Mouse (Mus musculus) neural tube, embryonic 15.5 days (tissue): ENCODE measurements around the gene Dip2c. TPM values are rescaled to one million over a fixed set of nuclear protein-coding genes. Genes with fewer than 3 reads are reported as not detected.

Experiments
- ATAC-seq: fragments of 200-750 bp; cut with Nextera tagmentation; 2 replicates; pipeline ENCODE4 v1.8.0; 2017; ENCODE audit warnings: mild to moderate bottlenecking, moderate TSS enrichment, moderate library complexity; ENCODE audit not compliant: low FRiP score
- H3K27ac ChIP-seq: fragments of 300-500 bp; sonication (generic); replicated peaks from 2 replicates; pipeline ENCODE4 v1.5.1; 2015; ENCODE audit warnings: mild to moderate bottlenecking, inconsistent platforms
- H3K27me3 ChIP-seq: fragments of 300-500 bp; sonication (generic); replicated peaks from 2 replicates; pipeline ENCODE4 v1.6.1; 2015; ENCODE audit warnings: inconsistent platforms
- H3K36me3 ChIP-seq: fragments of 300-500 bp; sonication (generic); 2 replicates; pipeline ENCODE4 v1.6.1; 2015; ENCODE audit warnings: inconsistent platforms
- H3K4me1 ChIP-seq: fragments of 300-500 bp; sonication (generic); 2 replicates; pipeline ENCODE4 v1.6.1; 2015; ENCODE audit warnings: inconsistent platforms
- H3K4me2 ChIP-seq: fragments of 300-500 bp; sonication (generic); 2 replicates; pipeline ENCODE4 v1.6.1; 2015; ENCODE audit warnings: inconsistent platforms, mild to moderate bottlenecking, moderate library complexity
- H3K4me3 ChIP-seq: fragments of 300-500 bp; sonication (generic); replicated peaks from 2 replicates; pipeline ENCODE4 v1.5.1; 2015; ENCODE audit warnings: mild to moderate bottlenecking, inconsistent platforms
- H3K9ac ChIP-seq: fragments of 300-500 bp; sonication (generic); replicated peaks from 2 replicates; pipeline ENCODE4 v1.6.1; 2015; ENCODE audit warnings: mild to moderate bottlenecking, inconsistent platforms
- H3K9me3 ChIP-seq: fragments of 300-500 bp; sonication (generic); replicated peaks from 2 replicates; pipeline ENCODE4 v1.6.1; 2016; ENCODE audit warnings: inconsistent platforms
- WGBS: fragments of 180-500 bp; shearing (Covaris S2); methylation state at CpG from one replicate; pipeline ENCODE4 v1.1.7; 2015; ENCODE audit warnings: mixed read lengths; 5-methylcytosine and 5-hydroxymethylcytosine counted together
- polyA plus RNA-seq: library from polyadenylated mRNA; unstranded; fragments of >200 nt; fragmentation: Nextera tagmentation; extraction: Ambion mirVana; gene quantifications from 2 replicates; pipeline ENCODE4 v1.2.1, GENCODE M21; 2015

Dip2c gene
- polyA plus RNA-seq, 1 experiment from 2014 or later, result 12.8 TPM

GRCm38 (mm10) chr13:9706720-9707119 is 430.4 kb downstream of the Dip2c start:
- Histone ChIP-seq H3K9ac (no peak overlapping the region), H3K4me2 (no peak overlapping the region), H3K4me1 (no peaks in the 10 kb centered on the region), H3K4me3 (no peak overlapping the region), H3K27ac (no peak overlapping the region), H3K36me3 (peaks cover 7% of the 10 kb centered on the region), H3K27me3 (no peaks in the 10 kb centered on the region), H3K9me3 (no peaks in the 10 kb centered on the region)
- ATAC-seq, result no peak
- WGBS, result 94% methylated on average over 8 of the region's 8 CpGs

DNA sequence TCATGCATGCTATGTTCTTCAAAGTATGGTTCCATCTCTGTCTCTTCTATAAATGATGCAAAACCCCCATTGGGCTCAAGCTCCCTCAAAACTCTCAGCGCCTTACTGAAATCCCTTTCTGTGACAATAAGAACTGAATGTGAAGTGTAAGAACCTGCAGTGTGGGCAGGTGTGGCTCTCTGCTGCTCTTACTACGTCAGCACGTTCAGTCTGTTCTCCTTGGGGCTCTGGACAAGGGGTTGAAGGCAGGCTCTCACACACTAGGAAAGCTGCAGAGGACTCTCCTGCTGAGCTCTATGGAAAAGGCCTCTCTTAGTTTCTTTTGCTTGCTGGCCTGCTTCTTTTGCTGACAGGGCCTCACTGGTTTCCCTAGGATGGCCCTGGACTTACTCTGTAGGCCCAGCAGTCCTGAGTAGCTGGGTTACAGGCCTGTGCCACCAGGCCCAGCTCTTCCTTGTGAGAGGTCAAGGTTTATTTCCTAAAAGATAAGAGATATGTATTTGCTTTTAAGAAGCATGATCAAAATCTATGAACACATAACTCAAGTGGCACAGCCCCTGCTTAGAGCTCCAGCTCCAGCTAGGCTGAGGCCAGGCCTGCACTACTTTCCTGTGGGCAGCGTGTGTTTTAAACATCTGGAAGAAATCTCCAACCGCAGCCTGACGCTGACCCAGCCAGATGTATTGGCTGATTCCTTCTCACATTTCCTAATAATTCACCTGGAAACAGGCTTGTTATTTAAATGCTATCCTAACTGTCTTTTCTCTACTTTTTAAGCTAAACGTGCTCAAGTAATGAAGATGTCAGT is 432.3 kb downstream of the Dip2c start:
- no peaks in the 10 kb centered on the region for H3K9me3 ChIP-seq
- H3K4me2 ChIP-seq, result no peak overlapping the region
- no peak overlapping the region for H3K27ac ChIP-seq
- H3K27me3 ChIP-seq, result no peaks in the 10 kb centered on the region
- H3K36me3 ChIP-seq, result peaks cover 7% of the 10 kb centered on the region
- ATAC-seq, result no peak
- H3K9ac ChIP-seq, result no peak overlapping the region
- no peak overlapping the region for H3K4me3 ChIP-seq
- no peaks in the 10 kb centered on the region for H3K4me1 ChIP-seq
- WGBS, result 90% methylated on average over 7 of the region's 7 CpGs

DNA sequence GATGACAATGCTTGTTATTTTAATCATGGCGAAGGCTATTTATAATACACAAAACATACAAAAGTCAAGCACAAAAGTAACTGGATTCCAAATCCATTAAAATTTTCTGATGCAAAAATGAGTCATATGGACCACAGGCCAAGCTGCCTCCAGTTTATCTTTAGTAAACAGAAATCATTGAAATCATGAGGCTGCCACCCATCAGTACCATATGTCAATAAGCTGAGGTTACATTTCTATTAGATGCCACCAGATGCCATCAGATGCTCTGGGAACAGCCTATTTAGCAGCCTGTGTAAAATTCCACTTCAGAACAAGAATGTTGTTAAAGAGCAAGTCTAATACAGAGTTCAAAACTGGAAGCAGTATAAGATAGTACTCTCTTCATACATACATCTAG is 436.1 kb downstream of the Dip2c start:
- Histone ChIP-seq H3K27me3 (no peaks in the 10 kb centered on the region), H3K4me2 (no peak overlapping the region), H3K4me3 (no peak overlapping the region), H3K9me3 (no peaks in the 10 kb centered on the region), H3K4me1 (no peaks in the 10 kb centered on the region), H3K27ac (no peak overlapping the region), H3K36me3 (peaks cover 7% of the 10 kb centered on the region), H3K9ac (no peak overlapping the region)
- ATAC-seq, result no peak
- 94% methylated on average over 1 of the region's 1 CpGs for WGBS

GRCm38 (mm10) chr13:9712971-9713370 is 436.6 kb downstream of the Dip2c start:
- no peak overlapping the region for H3K9ac ChIP-seq
- no peak for ATAC-seq
- H3K36me3 ChIP-seq, result peaks cover 7% of the 10 kb centered on the region
- no peak overlapping the region for H3K4me3 ChIP-seq
- no peaks in the 10 kb centered on the region for H3K27me3 ChIP-seq
- no peaks in the 10 kb centered on the region for H3K9me3 ChIP-seq
- H3K4me2 ChIP-seq, result no peak overlapping the region
- H3K27ac ChIP-seq, result no peak overlapping the region
- no peaks in the 10 kb centered on the region for H3K4me1 ChIP-seq
- WGBS, result 89% methylated on average over 3 of the region's 3 CpGs

GRCm38 (mm10) chr13:9713462-9714134 is 437.3 kb downstream of the Dip2c start:
- H3K27ac ChIP-seq, result no peak overlapping the region
- peaks cover 4% of the 10 kb centered on the region; the same call in 1 of the 2 replicates for H3K36me3 ChIP-seq
- no peak overlapping the region for H3K4me3 ChIP-seq
- H3K27me3 ChIP-seq, result no peaks in the 10 kb centered on the region
- no peak overlapping the region for H3K4me2 ChIP-seq
- 89% methylated on average over 6 of the region's 6 CpGs for WGBS
- H3K4me1 ChIP-seq, result no peaks in the 10 kb centered on the region
- no peaks in the 10 kb centered on the region for H3K9me3 ChIP-seq
- H3K9ac ChIP-seq, result no peak overlapping the region
- no peak for ATAC-seq

GRCm38 (mm10) chr13:9715224-9715623 is 438.9 kb downstream of the Dip2c start:
- Histone ChIP-seq H3K36me3 (0 out of 2 replicates have a peak, but pooled peaks cover 4% of the 10 kb centered on the region), H3K4me1 (no peaks in the 10 kb centered on the region), H3K27me3 (no peaks in the 10 kb centered on the region), H3K27ac (no peak overlapping the region), H3K9ac (no peak overlapping the region), H3K9me3 (no peaks in the 10 kb centered on the region), H3K4me2 (no peak overlapping the region), H3K4me3 (no peak overlapping the region)
- no peak for ATAC-seq
- WGBS, result 91% methylated on average over 1 of the region's 1 CpGs

Other genes starting within 250 kb of the Dip2c start
- 32.7 and 34.6 TPM in 2 replicates for gene Larp4b, start 182.6 kb upstream of the Dip2c start, polyA plus RNA-seq